Mouse (Mus musculus): ENCODE results near the gene Tmem50b. TPM values are rescaled to one million over a fixed set of nuclear protein-coding genes. Genes with fewer than 3 reads are reported as not detected.

Gene Tmem50b
- polyA plus RNA-seq, 1 experiment from 2014 or later, result 34.3 TPM

DNA sequence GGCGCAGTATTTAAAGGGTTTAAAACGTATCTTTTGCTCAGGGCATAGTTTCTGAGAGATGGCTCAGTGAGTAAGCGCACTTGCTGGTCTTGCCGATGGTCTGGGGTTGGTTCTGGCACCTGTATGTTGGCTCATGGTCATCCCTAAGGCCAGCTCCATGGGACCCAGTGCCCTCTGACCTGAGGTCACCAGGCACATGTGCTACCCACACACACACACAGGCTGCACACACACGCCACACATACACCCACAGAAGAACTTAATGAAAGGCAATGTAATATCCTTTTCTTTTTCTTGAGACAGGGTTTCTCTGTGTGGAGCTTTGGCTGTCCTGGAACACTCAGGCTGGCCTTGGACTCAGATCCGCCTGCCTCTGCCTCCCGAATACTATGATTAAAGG lies 35.3 kb upstream of the Tmem50b start:
- 93% methylated on average over 7 of the region's 7 CpGs for WGBS
- H3K27me3 ChIP-seq (replicated peaks; ENCODE audit: control insufficient read depth, insufficient read depth, low read length), result no peaks in the 10 kb centered on the region
- no peak overlapping the region for H3K4me3 ChIP-seq (ENCODE audit: low read length)
- no peak for ATAC-seq
- H3K9me3 ChIP-seq (ENCODE audit: control insufficient read depth, low read length), result no peaks in the 10 kb centered on the region
- H3K27ac ChIP-seq (ENCODE audit: low read length), result no peak overlapping the region
- H3K9ac ChIP-seq (ENCODE audit: low read depth, low read length), result no peak overlapping the region
- H3K4me1 ChIP-seq (ENCODE audit: control insufficient read depth, insufficient read depth, low read length), result no peaks in the 10 kb centered on the region
- H3K4me2 ChIP-seq (ENCODE audit: low read depth, low read length), result no peak overlapping the region
- H3K36me3 ChIP-seq (ENCODE audit: control insufficient read depth, insufficient read depth, low read length), result peaks cover 24% of the 10 kb centered on the region

DNA sequence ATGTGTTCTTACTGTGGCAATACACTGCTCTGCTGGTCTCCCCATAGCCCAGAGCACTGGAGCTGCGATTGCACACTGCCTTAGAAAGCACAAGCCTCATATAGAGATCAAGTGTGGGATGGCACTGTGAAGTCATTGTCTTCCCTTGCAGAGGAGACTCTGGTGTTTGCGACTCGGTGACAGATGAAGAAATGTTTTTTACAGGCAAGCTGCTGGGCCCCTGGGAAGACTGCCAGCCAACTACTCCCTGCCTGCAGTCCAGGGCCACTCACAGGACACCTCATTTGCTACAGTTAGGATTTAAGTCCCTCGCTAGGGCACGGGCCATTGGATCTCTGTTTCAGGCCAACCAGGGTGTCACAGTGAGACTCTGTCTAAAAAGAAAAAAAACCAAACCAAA lies 34.8 kb upstream of the Tmem50b start:
- Histone ChIP-seq H3K27ac (ENCODE audit: low read length) (no peak overlapping the region), H3K4me2 (ENCODE audit: low read depth, low read length) (no peak overlapping the region), H3K36me3 (ENCODE audit: control insufficient read depth, insufficient read depth, low read length) (peaks cover 24% of the 10 kb centered on the region), H3K9ac (ENCODE audit: low read depth, low read length) (no peak overlapping the region), H3K9me3 (ENCODE audit: control insufficient read depth, low read length) (no peaks in the 10 kb centered on the region), H3K27me3 (replicated peaks; ENCODE audit: control insufficient read depth, insufficient read depth, low read length) (no peaks in the 10 kb centered on the region), H3K4me1 (ENCODE audit: control insufficient read depth, insufficient read depth, low read length) (no peaks in the 10 kb centered on the region), H3K4me3 (ENCODE audit: low read length) (no peak overlapping the region)
- ATAC-seq, result no peak
- 77% methylated on average over 5 of the region's 5 CpGs for WGBS

DNA sequence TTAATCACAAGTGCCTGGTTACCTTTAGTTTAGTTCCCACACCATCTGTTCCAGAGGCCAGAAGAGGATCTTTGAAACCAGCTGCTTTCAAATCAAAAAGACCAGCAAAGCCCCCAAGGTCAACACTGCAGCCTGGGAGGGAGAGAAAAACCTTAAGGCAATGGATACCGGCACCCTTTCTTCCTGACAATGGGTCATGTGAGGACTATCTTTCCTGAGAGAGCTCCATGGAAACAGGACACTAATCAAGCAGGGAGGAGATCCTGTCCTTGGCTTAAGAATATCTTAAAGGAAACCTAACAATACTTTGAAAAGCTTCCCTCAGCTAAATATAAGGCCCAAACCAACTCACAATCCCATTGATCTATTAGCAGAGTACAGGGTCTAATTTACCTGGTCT lies 33.0 kb upstream of the Tmem50b start:
- Histone ChIP-seq H3K9me3 (ENCODE audit: control insufficient read depth, low read length) (no peaks in the 10 kb centered on the region), H3K27ac (ENCODE audit: low read length) (no peak overlapping the region), H3K4me3 (ENCODE audit: low read length) (no peak overlapping the region), H3K9ac (ENCODE audit: low read depth, low read length) (no peak overlapping the region), H3K36me3 (ENCODE audit: control insufficient read depth, insufficient read depth, low read length) (peaks cover 22% of the 10 kb centered on the region), H3K4me1 (ENCODE audit: control insufficient read depth, insufficient read depth, low read length) (no peaks in the 10 kb centered on the region), H3K27me3 (replicated peaks; ENCODE audit: control insufficient read depth, insufficient read depth, low read length) (no peaks in the 10 kb centered on the region), H3K4me2 (ENCODE audit: low read depth, low read length) (no peak overlapping the region)
- WGBS, result 81% methylated on average over 1 of the region's 1 CpGs
- no peak for ATAC-seq

GRCm38 (mm10) chr16:91629749-91630148 lies 32.1 kb upstream of the Tmem50b start:
- ATAC-seq, result no peak
- Histone ChIP-seq H3K4me2 (ENCODE audit: low read depth, low read length) (no peak overlapping the region), H3K36me3 (ENCODE audit: control insufficient read depth, insufficient read depth, low read length) (peaks cover 27% of the 10 kb centered on the region), H3K27ac (ENCODE audit: low read length) (no peak overlapping the region), H3K27me3 (replicated peaks; ENCODE audit: control insufficient read depth, insufficient read depth, low read length) (no peaks in the 10 kb centered on the region), H3K4me3 (ENCODE audit: low read length) (no peak overlapping the region), H3K9ac (ENCODE audit: low read depth, low read length) (no peak overlapping the region), H3K9me3 (ENCODE audit: control insufficient read depth, low read length) (no peaks in the 10 kb centered on the region), H3K4me1 (ENCODE audit: control insufficient read depth, insufficient read depth, low read length) (no peaks in the 10 kb centered on the region)
- WGBS, result 90% methylated on average over 4 of the region's 4 CpGs

DNA sequence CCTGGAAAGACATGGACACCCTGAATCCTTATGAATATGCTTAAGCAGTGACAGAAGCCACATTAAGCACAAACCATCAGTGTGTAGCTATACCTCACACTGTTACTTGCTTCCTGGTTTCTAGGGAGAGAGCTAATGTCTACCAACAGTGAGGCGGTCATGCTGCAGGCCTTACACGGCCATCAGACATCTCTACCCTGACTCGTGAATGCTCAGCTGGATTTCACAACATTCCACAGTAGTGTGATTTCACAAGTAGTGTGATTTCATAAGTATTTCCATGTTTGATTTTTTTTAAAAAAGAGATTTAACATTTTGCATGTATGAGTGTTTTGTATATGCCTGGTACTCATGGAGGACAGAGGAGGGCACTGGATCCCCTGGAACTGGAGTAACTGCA lies 31.1 kb upstream of the Tmem50b start:
- H3K36me3 ChIP-seq (ENCODE audit: control insufficient read depth, insufficient read depth, low read length), result peaks cover 27% of the 10 kb centered on the region
- no peak overlapping the region for H3K4me2 ChIP-seq (ENCODE audit: low read depth, low read length)
- no peaks in the 10 kb centered on the region for H3K4me1 ChIP-seq (ENCODE audit: control insufficient read depth, insufficient read depth, low read length)
- no peaks in the 10 kb centered on the region for H3K27me3 ChIP-seq (replicated peaks; ENCODE audit: control insufficient read depth, insufficient read depth, low read length)
- no peaks in the 10 kb centered on the region for H3K9me3 ChIP-seq (ENCODE audit: control insufficient read depth, low read length)
- ATAC-seq, result no peak
- WGBS, result 95% methylated on average over 3 of the region's 3 CpGs
- H3K9ac ChIP-seq (ENCODE audit: low read depth, low read length), result no peak overlapping the region
- H3K27ac ChIP-seq (ENCODE audit: low read length), result no peak overlapping the region
- no peak overlapping the region for H3K4me3 ChIP-seq (ENCODE audit: low read length)

DNA sequence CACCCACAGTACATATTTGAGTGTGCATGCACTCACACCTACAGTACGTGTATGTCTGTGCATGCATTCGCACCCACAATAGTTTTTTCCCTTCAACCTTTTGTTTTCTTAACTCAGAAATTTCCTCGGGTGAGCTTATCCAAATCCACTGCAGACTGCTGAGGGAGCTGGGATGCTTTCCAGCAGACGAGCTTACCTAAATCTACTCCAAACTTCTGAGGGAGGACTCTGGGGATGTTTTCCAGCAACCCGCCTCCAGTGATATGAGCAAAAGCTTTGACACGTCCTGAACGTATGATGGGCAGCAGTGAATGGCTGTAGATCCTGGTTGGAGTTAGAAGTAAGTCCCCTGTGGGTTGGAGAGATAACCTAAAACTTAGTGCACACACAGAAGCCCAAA lies 30.2 kb upstream of the Tmem50b start:
- Histone ChIP-seq H3K9me3 (ENCODE audit: control insufficient read depth, low read length) (no peaks in the 10 kb centered on the region), H3K4me1 (ENCODE audit: control insufficient read depth, insufficient read depth, low read length) (no peaks in the 10 kb centered on the region)

DNA sequence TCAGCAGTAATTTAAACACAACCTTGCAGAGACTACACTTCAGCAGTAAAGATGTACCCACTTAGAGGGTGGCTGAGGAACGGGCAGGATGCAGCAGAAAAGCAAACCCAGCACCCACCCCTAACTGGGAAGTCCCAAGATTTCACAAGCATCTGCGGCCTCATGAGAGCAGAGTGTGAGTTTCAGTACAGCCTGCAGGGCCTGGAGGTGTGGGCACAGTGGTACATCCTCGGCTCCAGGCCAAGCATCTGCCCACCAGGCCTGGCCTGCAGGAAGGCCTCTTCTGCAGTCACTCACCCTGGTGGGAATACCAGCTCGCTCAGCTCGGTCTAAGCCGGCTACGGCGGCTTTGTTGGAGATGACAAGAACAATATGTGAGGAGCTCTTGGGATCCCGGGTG lies 25.5 kb upstream of the Tmem50b start:
- H3K36me3 ChIP-seq (ENCODE audit: control insufficient read depth, insufficient read depth, low read length), result peaks cover 25% of the 10 kb centered on the region
- 94% methylated on average over 9 of the region's 9 CpGs for WGBS

More for the DNA sequence above, 30.2 kb upstream of the Tmem50b start:
- Histone ChIP-seq H3K36me3 (ENCODE audit: control insufficient read depth, insufficient read depth, low read length) (peaks cover 33% of the 10 kb centered on the region), H3K4me3 (ENCODE audit: low read length) (no peak overlapping the region), H3K9ac (ENCODE audit: low read depth, low read length) (no peak overlapping the region), H3K27ac (ENCODE audit: low read length) (no peak overlapping the region), H3K4me2 (ENCODE audit: low read depth, low read length) (no peak overlapping the region), H3K27me3 (replicated peaks; ENCODE audit: control insufficient read depth, insufficient read depth, low read length) (no peaks in the 10 kb centered on the region)
- WGBS, result 89% methylated on average over 7 of the region's 7 CpGs
- no peak for ATAC-seq

GRCm38 (mm10) chr16:91620991-91621390 lies 23.4 kb upstream of the Tmem50b start:
- peaks cover 3% of the 10 kb centered on the region; the same call in 1 of the 2 replicates for H3K4me1 ChIP-seq (ENCODE audit: control insufficient read depth, insufficient read depth, low read length)
- H3K9me3 ChIP-seq (ENCODE audit: control insufficient read depth, low read length), result no peaks in the 10 kb centered on the region
- no peak for ATAC-seq
- 93% methylated on average over 11 of the region's 11 CpGs for WGBS
- H3K27ac ChIP-seq (ENCODE audit: low read length), result no peak overlapping the region
- H3K4me3 ChIP-seq (ENCODE audit: low read length), result no peak overlapping the region
- H3K27me3 ChIP-seq (replicated peaks; ENCODE audit: control insufficient read depth, insufficient read depth, low read length), result no peaks in the 10 kb centered on the region
- no peak overlapping the region for H3K9ac ChIP-seq (ENCODE audit: low read depth, low read length)
- H3K4me2 ChIP-seq (ENCODE audit: low read depth, low read length), result no peak overlapping the region
- H3K36me3 ChIP-seq (ENCODE audit: control insufficient read depth, insufficient read depth, low read length), result peaks cover 20% of the 10 kb centered on the region

More for the DNA sequence above, 25.5 kb upstream of the Tmem50b start:
- no peaks in the 10 kb centered on the region for H3K27me3 ChIP-seq (replicated peaks; ENCODE audit: control insufficient read depth, insufficient read depth, low read length)
- no peak overlapping the region for H3K4me3 ChIP-seq (ENCODE audit: low read length)
- H3K4me1 ChIP-seq (ENCODE audit: control insufficient read depth, insufficient read depth, low read length), result peaks cover 3% of the 10 kb centered on the region; the same call in 1 of the 2 replicates
- no peaks in the 10 kb centered on the region for H3K9me3 ChIP-seq (ENCODE audit: control insufficient read depth, low read length)
- H3K4me2 ChIP-seq (ENCODE audit: low read depth, low read length), result no peak overlapping the region
- H3K9ac ChIP-seq (ENCODE audit: low read depth, low read length), result no peak overlapping the region
- no peak for ATAC-seq
- H3K27ac ChIP-seq (ENCODE audit: low read length), result no peak overlapping the region

GRCm38 (mm10) chr16:91620185-91620584 lies 22.6 kb upstream of the Tmem50b start:
- ATAC-seq, result no peak
- no peak overlapping the region for H3K27ac ChIP-seq (ENCODE audit: low read length)
- H3K27me3 ChIP-seq (replicated peaks; ENCODE audit: control insufficient read depth, insufficient read depth, low read length), result no peaks in the 10 kb centered on the region
- no peak overlapping the region for H3K4me2 ChIP-seq (ENCODE audit: low read depth, low read length)
- no peaks in the 10 kb centered on the region for H3K9me3 ChIP-seq (ENCODE audit: control insufficient read depth, low read length)
- H3K9ac ChIP-seq (ENCODE audit: low read depth, low read length), result no peak overlapping the region
- no peak overlapping the region for H3K4me3 ChIP-seq (ENCODE audit: low read length)
- peaks cover 19% of the 10 kb centered on the region for H3K36me3 ChIP-seq (ENCODE audit: control insufficient read depth, insufficient read depth, low read length)
- WGBS, result 78% methylated on average over 5 of the region's 5 CpGs
- H3K4me1 ChIP-seq (ENCODE audit: control insufficient read depth, insufficient read depth, low read length), result peaks cover 3% of the 10 kb centered on the region; the same call in 1 of the 2 replicates
